Mouse (Mus musculus): ENCODE results near the gene Ccdc93. TPM values are rescaled to one million over a fixed set of nuclear protein-coding genes. Genes with fewer than 3 reads are reported as not detected.

Gene Ccdc93
- polyA plus RNA-seq, 1 experiment from 2014 or later = 11.0 TPM

- H3K27ac ChIP-seq = no peak overlapping the region
- peaks cover 26% of the 10 kb centered on the region for H3K36me3 ChIP-seq
- WGBS = 86% methylated on average over 2 of the region's 2 CpGs
- no peaks in the 10 kb centered on the region for H3K4me1 ChIP-seq (replicated peaks)
- no peaks in the 10 kb centered on the region for H3K9me3 ChIP-seq
- H3K4me3 ChIP-seq = no peak overlapping the region
- H3K27me3 ChIP-seq (ENCODE audit: insufficient read depth, poor library complexity, severe bottlenecking) = no peaks in the 10 kb centered on the region
- no peak for DNase-seq (ENCODE audit: low spot score)
Observed at GRCm38 (mm10) chr1:121546844-121547243, 116.0 kb downstream of the Ccdc93 start.

DNA sequence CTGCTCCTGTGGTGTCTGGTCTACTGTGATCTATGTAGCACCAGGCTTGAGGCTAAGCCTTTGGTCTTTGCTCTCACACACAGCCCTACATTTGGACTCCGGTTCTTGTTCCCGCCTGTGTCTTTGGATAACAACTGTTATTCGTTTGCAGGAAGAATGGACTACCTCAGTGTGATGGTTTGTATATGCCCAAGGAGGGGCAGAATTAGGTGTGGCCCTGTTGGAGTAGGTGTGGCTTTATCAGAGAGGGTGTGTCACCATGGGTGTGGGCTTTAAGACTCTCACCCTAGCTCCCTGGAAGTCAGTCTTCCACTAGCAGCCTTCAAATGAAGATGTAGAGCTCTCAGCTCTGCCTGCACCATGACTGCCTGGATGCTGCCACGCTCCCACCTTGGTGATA lies 117.8 kb downstream of the Ccdc93 start:
- no peak for DNase-seq (ENCODE audit: low spot score)
- WGBS = 92% methylated on average over 4 of the region's 4 CpGs
- no peak overlapping the region for H3K4me3 ChIP-seq
- H3K4me1 ChIP-seq (replicated peaks) = no peaks in the 10 kb centered on the region
- peaks cover 44% of the 10 kb centered on the region for H3K36me3 ChIP-seq
- no peaks in the 10 kb centered on the region for H3K9me3 ChIP-seq
- no peak overlapping the region for H3K27ac ChIP-seq
- no peaks in the 10 kb centered on the region for H3K27me3 ChIP-seq (ENCODE audit: insufficient read depth, poor library complexity, severe bottlenecking)

DNA sequence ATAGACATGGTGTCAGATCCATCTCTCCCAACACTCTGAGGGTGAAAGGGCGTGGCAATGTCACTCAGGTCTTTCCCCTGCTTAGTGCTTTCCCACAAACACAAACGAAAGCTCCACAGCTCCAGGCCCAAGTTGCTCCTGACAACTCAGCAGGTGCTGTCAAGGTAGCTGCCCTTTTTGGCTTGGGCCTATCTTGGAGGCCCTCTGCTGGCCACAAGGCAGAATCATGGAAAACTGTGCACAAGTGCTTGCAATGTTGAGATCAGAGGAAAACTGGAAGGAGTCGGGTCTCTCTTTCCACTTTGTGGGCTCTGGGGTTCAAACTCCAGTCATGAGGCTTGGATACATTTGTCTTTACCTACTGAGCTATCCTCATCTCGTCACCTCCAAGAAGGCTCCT lies 118.6 kb downstream of the Ccdc93 start:
- Histone ChIP-seq H3K4me1 (replicated peaks) (no peaks in the 10 kb centered on the region), H3K27me3 (ENCODE audit: insufficient read depth, poor library complexity, severe bottlenecking) (no peaks in the 10 kb centered on the region), H3K9me3 (no peaks in the 10 kb centered on the region), H3K36me3 (peaks cover 52% of the 10 kb centered on the region), H3K4me3 (no peak overlapping the region), H3K27ac (no peak overlapping the region)
- WGBS = 74% methylated on average over 4 of the region's 4 CpGs
- no peak for DNase-seq (ENCODE audit: low spot score)

DNA sequence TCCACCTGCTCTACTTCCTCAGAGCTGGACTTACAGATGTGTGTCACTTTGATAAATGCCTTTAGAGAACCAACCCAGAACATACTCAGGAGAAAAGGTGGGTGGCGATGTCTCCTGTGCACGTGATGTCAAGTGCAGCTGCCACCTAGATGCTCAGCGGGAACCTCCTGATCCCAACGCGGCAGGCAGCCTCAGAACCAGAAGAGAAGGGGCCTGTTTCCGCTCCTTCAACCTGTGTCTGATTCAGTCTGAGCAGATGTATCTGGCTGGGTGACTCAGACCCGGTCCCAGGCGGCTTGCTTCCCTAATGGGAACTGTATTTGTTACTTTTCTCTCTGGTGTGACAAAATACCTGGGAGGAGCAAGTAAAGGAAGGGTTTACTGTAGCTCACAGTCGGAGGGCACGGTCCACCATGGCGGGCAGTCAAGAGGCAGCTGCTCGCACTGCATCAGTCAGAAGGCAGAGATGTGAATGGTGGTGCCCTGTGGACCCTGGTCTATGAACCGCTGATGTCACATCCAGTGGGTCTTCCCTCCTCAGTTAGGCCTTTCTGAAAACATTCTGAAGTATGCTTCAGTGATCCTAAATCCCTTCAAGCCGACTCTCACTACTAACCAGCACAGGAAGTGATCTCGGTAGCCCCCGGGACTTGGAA lies 120.1 kb downstream of the Ccdc93 start:
- 88% methylated on average over 16 of the region's 16 CpGs for WGBS
- H3K36me3 ChIP-seq = peaks cover 67% of the 10 kb centered on the region
- no peak for DNase-seq (ENCODE audit: low spot score)

GRCm38 (mm10) chr1:121551457-121551835 lies 120.6 kb downstream of the Ccdc93 start:
- no peak overlapping the region for H3K27ac ChIP-seq
- H3K9me3 ChIP-seq = no peaks in the 10 kb centered on the region
- no peak overlapping the region for H3K4me3 ChIP-seq
- H3K36me3 ChIP-seq = peaks cover 72% of the 10 kb centered on the region
- no peaks in the 10 kb centered on the region for H3K27me3 ChIP-seq (ENCODE audit: insufficient read depth, poor library complexity, severe bottlenecking)
- WGBS = 86% methylated on average over 7 of the region's 7 CpGs
- no peaks in the 10 kb centered on the region for H3K4me1 ChIP-seq (replicated peaks)
- no peak for DNase-seq (ENCODE audit: low spot score)

More for the DNA sequence above, 120.1 kb downstream of the Ccdc93 start:
- no peaks in the 10 kb centered on the region for H3K9me3 ChIP-seq
- H3K4me3 ChIP-seq = no peak overlapping the region
- no peaks in the 10 kb centered on the region for H3K4me1 ChIP-seq (replicated peaks)
- H3K27me3 ChIP-seq (ENCODE audit: insufficient read depth, poor library complexity, severe bottlenecking) = no peaks in the 10 kb centered on the region
- no peak overlapping the region for H3K27ac ChIP-seq

Other genes starting within 250 kb of the Ccdc93 start
- gene Insig2, start 98.5 kb upstream of the Ccdc93 start, polyA plus RNA-seq (2016; fragmentation: Nextera tagmentation; extraction: Ambion mirVana) = 17.6 and 24.0 TPM in 2 replicates
- gene Htr5b, start 97.4 kb downstream of the Ccdc93 start, polyA plus RNA-seq (2016; fragmentation: Nextera tagmentation; extraction: Ambion mirVana) = 0.08 and 0.14 TPM in 2 replicates
- gene Ddx18, start 136.9 kb downstream of the Ccdc93 start, polyA plus RNA-seq (2016; fragmentation: Nextera tagmentation; extraction: Ambion mirVana) = 56.9 and 65.0 TPM in 2 replicates

Measured in hindbrain, embryonic 10.5 days (tissue).